Mouse (Mus musculus) urinary bladder, postnatal 4 days (tissue): ENCODE data around the gene Tprn.

Experiments
- DNase-seq, 2 experiments: peaks; one replicate each; pipeline ENCODE4 v3.0.0; 2021 to 2022; ENCODE audit warnings: low spot score in 2 of 2

Tprn gene

GRCm38 (mm10) chr2:25262291-25262767 is at the start of gene Tprn:
Gene Tprn (plus strand): TSS chr2:25262618.
- peak; percentile 89 to 93 for DNase-seq

GRCm38 (mm10) chr2:25213266-25213865 is 49.1 kb upstream of the Tprn start:
- no peak for DNase-seq

- no peak for DNase-seq
These were observed 48.0 kb upstream of the Tprn start, which contains the start of gene Stpg3 for GRCm38 (mm10) chr2:25214444-25214843. Gene Stpg3 (minus strand): TSS chr2:25214637.

- DNase-seq: no peak
These were observed 44.8 kb upstream of the Tprn start for GRCm38 (mm10) chr2:25217666-25218065.

GRCm38 (mm10) chr2:25218445-25218844 is 44.0 kb upstream of the Tprn start, which contains the start of gene Fam166a:
Gene Fam166a (plus strand): TSS chr2:25218745.
- no peak for DNase-seq

- no peak for DNase-seq
These were observed 41.1 kb upstream of the Tprn start for GRCm38 (mm10) chr2:25221331-25221772.

- peak; percentile 73 to 83 for DNase-seq
These were observed 38.5 kb upstream of the Tprn start for GRCm38 (mm10) chr2:25223681-25224491.

GRCm38 (mm10) chr2:25224492-25224765 is 38.0 kb upstream of the Tprn start, which contains the start of gene Tubb4b:
Gene Tubb4b (minus strand): TSS chr2:25224702.
- no peak for DNase-seq

GRCm38 (mm10) chr2:25224766-25225752 is 37.4 kb upstream of the Tprn start:
- DNase-seq: peak; percentile 97 to 99

- DNase-seq: no peak
These were observed 36.5 kb upstream of the Tprn start for GRCm38 (mm10) chr2:25225811-25226379.

- DNase-seq: no peak
These were observed 35.6 kb upstream of the Tprn start for GRCm38 (mm10) chr2:25226864-25227263.

- DNase-seq: no peak
These were observed 35.0 kb upstream of the Tprn start for GRCm38 (mm10) chr2:25227406-25227805.

GRCm38 (mm10) chr2:25228431-25228889 is 34.0 kb upstream of the Tprn start:
- peak; percentile 84 to 86 for DNase-seq

- no peak for DNase-seq
These were observed 33.4 kb upstream of the Tprn start for GRCm38 (mm10) chr2:25228995-25229530.

- DNase-seq: no peak
These were observed 32.8 kb upstream of the Tprn start for GRCm38 (mm10) chr2:25229582-25229981.

GRCm38 (mm10) chr2:25230581-25230980 is 31.8 kb upstream of the Tprn start:
- no peak for DNase-seq

- DNase-seq: no peak
These were observed 31.4 kb upstream of the Tprn start for GRCm38 (mm10) chr2:25231038-25231437.

- no peak for DNase-seq
These were observed 29.0 kb upstream of the Tprn start for GRCm38 (mm10) chr2:25233421-25233820.

GRCm38 (mm10) chr2:25234050-25234449 is 28.4 kb upstream of the Tprn start, which contains the start of gene Slc34a3:
Gene Slc34a3 (minus strand): TSS chr2:25234364.
- DNase-seq: no peak

GRCm38 (mm10) chr2:25234551-25235220 is 27.7 kb upstream of the Tprn start:
- DNase-seq: no peak
